ENCODE assay signal across 11 mouse cellular contexts in genomic region chr5:122647256-122647924, GRCm38 (mm10). TPM values are rescaled to one million over a fixed set of nuclear protein-coding genes. Genes with fewer than 3 reads are reported as not detected.
A peak's percentile ranks its signal among the peaks of the same experiment; 100 is the strongest.
DNase-seq lines count a peak whose midpoint lies in the region; ATAC-seq and TF ChIP-seq lines count a peak whose summit lies in the region.
"Had no signal": no experiment of that assay in that cellular context is flagged by ENCODE, and none has a peak within 500 bp of the region (broad histone marks: within the 10 kb centered on the region; RNA-seq: fewer than 3 reads in every experiment).

No protein-coding gene starts in this region.

- TF ChIP-seq EP300 in liver, postnatal 0 days (IDR thresholded peaks at IDR 0.05; ENCODE audit: low read depth): no peak

- peak; percentile 40 for DNase-seq in liver, adult 2 months (ENCODE audit: extremely low read depth, low read depth, low spot score)
- no peak for DNase-seq in liver, postnatal 0 days
- peak; percentile 44 for DNase-seq in limb, embryonic 14.5 days (ENCODE audit: low spot score)
- DNase-seq in right cerebral cortex, postnatal 25 days: no peak
- DNase-seq: kidney, adult 18-20 months; liver; lung, postnatal 10 days had no signal

- TF ChIP-seq CTCF in liver, adult 2 months (IDR thresholded peaks at IDR 0.05; ENCODE audit: low read depth, low read length): no peak
- no peak for TF ChIP-seq CTCF in liver, postnatal 0 days (IDR thresholded peaks at IDR 0.05; ENCODE audit: low read depth)

- H3K79me2 ChIP-seq in liver, adult 2 months (ENCODE audit: control insufficient read depth, insufficient read depth, low read length): no peaks in the 10 kb centered on the region

- no peak overlapping the region for H3K4me2 ChIP-seq in forebrain, embryonic 16.5 days (ENCODE audit: low read length)
- no peak overlapping the region for H3K4me2 ChIP-seq in forebrain, embryonic 15.5 days (replicated peaks)
- H3K4me2 ChIP-seq in liver, postnatal 0 days (ENCODE audit: low read depth, low read length): no peak overlapping the region
- H3K4me2 ChIP-seq in limb, embryonic 14.5 days (replicated peaks; ENCODE audit: low read depth, low read length, severe bottlenecking): no peak overlapping the region
- no peak overlapping the region for H3K4me2 ChIP-seq in stomach, embryonic 15.5 days

- H3K27me3 ChIP-seq in forebrain, embryonic 16.5 days (replicated peaks; ENCODE audit: control insufficient read depth, insufficient read depth, low read length): no peaks in the 10 kb centered on the region
- H3K27me3 ChIP-seq in forebrain, embryonic 15.5 days: no peaks in the 10 kb centered on the region
- H3K27me3 ChIP-seq in liver, adult 2 months (ENCODE audit: control insufficient read depth, insufficient read depth, low read length): no peaks in the 10 kb centered on the region
- no peaks in the 10 kb centered on the region for H3K27me3 ChIP-seq in liver, postnatal 0 days (ENCODE audit: insufficient read depth, low read length)
- no peaks in the 10 kb centered on the region for H3K27me3 ChIP-seq in limb, embryonic 14.5 days (ENCODE audit: control insufficient read depth, insufficient read depth, low read length)
- H3K27me3 ChIP-seq in stomach, embryonic 15.5 days (replicated peaks): no peaks in the 10 kb centered on the region

- no peak overlapping the region for H3K9ac ChIP-seq in forebrain, embryonic 16.5 days (replicated peaks; ENCODE audit: low read depth, low read length)
- no peak overlapping the region for H3K9ac ChIP-seq in forebrain, embryonic 15.5 days (replicated peaks)
- H3K9ac ChIP-seq in liver, adult 2 months (ENCODE audit: low read depth, low read length): no peak overlapping the region
- H3K9ac ChIP-seq in liver, postnatal 0 days (replicated peaks): no peak overlapping the region
- H3K9ac ChIP-seq in limb, embryonic 14.5 days (ENCODE audit: low read depth, low read length, severe bottlenecking): no peak overlapping the region
- H3K9ac ChIP-seq in stomach, embryonic 15.5 days: no peak overlapping the region

- no peaks in the 10 kb centered on the region for H3K9me3 ChIP-seq in forebrain, embryonic 16.5 days (ENCODE audit: control insufficient read depth, low read length)
- H3K9me3 ChIP-seq in forebrain, embryonic 15.5 days: no peaks in the 10 kb centered on the region
- no peaks in the 10 kb centered on the region for H3K9me3 ChIP-seq in liver, postnatal 0 days (ENCODE audit: low read length)
- no peaks in the 10 kb centered on the region for H3K9me3 ChIP-seq in limb, embryonic 14.5 days (ENCODE audit: control insufficient read depth, low read length)
- no peaks in the 10 kb centered on the region for H3K9me3 ChIP-seq in stomach, embryonic 15.5 days

- no peak overlapping the region for H3K4me3 ChIP-seq in forebrain, embryonic 16.5 days (replicated peaks; ENCODE audit: low read length)
- H3K4me3 ChIP-seq in forebrain, embryonic 15.5 days: no peak overlapping the region
- H3K4me3 ChIP-seq in liver, adult 2 months (ENCODE audit: insufficient read depth, low read depth, low read length): no peak overlapping the region
- H3K4me3 ChIP-seq in liver, postnatal 0 days (ENCODE audit: low read depth, low read length): no peak overlapping the region
- no peak overlapping the region for H3K4me3 ChIP-seq in limb, embryonic 14.5 days (replicated peaks; ENCODE audit: low read length)
- no peak overlapping the region for H3K4me3 ChIP-seq in stomach, embryonic 15.5 days (replicated peaks)

- TF ChIP-seq POLR2A in liver, adult 2 months (IDR thresholded peaks at IDR 0.05; ENCODE audit: extremely low read depth, insufficient read depth, low read length): no peak
- TF ChIP-seq POLR2A in limb, embryonic 14.5 days (IDR thresholded peaks at IDR 0.05; ENCODE audit: borderline replicate concordance, extremely low read depth, insufficient read depth, insufficient read length): no peak

- H3K36me3 ChIP-seq in forebrain, embryonic 16.5 days (ENCODE audit: control insufficient read depth, insufficient read depth): no peaks in the 10 kb centered on the region
- no peaks in the 10 kb centered on the region for H3K36me3 ChIP-seq in forebrain, embryonic 15.5 days
- no peaks in the 10 kb centered on the region for H3K36me3 ChIP-seq in liver, adult 2 months (ENCODE audit: control insufficient read depth, insufficient read depth, low read length)
- H3K36me3 ChIP-seq in liver, postnatal 0 days (replicated peaks; ENCODE audit: insufficient read depth, low read length): no peaks in the 10 kb centered on the region
- no peaks in the 10 kb centered on the region for H3K36me3 ChIP-seq in limb, embryonic 14.5 days (ENCODE audit: control insufficient read depth, insufficient read depth, low read length)
- H3K36me3 ChIP-seq in stomach, embryonic 15.5 days: no peaks in the 10 kb centered on the region

- WGBS in forebrain, embryonic 16.5 days: 58% methylated on average over 9 of the region's 9 CpGs
- 68% methylated on average over 9 of the region's 9 CpGs for WGBS in forebrain, embryonic 15.5 days
- 75% methylated on average over 9 of the region's 9 CpGs for WGBS in liver, adult 2 months
- WGBS in liver, postnatal 0 days (ENCODE audit: insufficient replicate concordance): 58% methylated on average over 9 of the region's 9 CpGs
- 65% methylated on average over 9 of the region's 9 CpGs for WGBS in limb, embryonic 14.5 days
- 57% methylated on average over 9 of the region's 9 CpGs for WGBS in stomach, embryonic 15.5 days

- 0 out of 2 replicates have a peak, but pooled peaks have one; percentile 52 for ATAC-seq in forebrain, embryonic 16.5 days
- ATAC-seq in forebrain, embryonic 15.5 days (replicated peaks): no peak
- ATAC-seq in liver, postnatal 0 days: no peak
- ATAC-seq in limb, embryonic 14.5 days (ENCODE audit: low FRiP score, low read depth): peak; percentile 62; the same call in 1 of the 2 replicates
- ATAC-seq in stomach, embryonic 15.5 days (ENCODE audit: insufficient read depth, low FRiP score, low read depth): 0 out of 2 replicates have a peak, but pooled peaks have one; percentile 49
- ATAC-seq in erythroblast, adult 5-6 weeks (replicated peaks; ENCODE audit: low FRiP score, poor library complexity, severe bottlenecking): no peak

- H3K27ac ChIP-seq in forebrain, embryonic 16.5 days (ENCODE audit: low read length): no peak overlapping the region
- no peak overlapping the region for H3K27ac ChIP-seq in forebrain, embryonic 15.5 days (replicated peaks)
- H3K27ac ChIP-seq in liver, adult 2 months (replicated peaks; ENCODE audit: insufficient read depth, low read depth, low read length): no peak overlapping the region
- no peak overlapping the region for H3K27ac ChIP-seq in liver, postnatal 0 days (ENCODE audit: low read depth)
- no peak overlapping the region for H3K27ac ChIP-seq in limb, embryonic 14.5 days (replicated peaks; ENCODE audit: low read depth, low read length)
- no peak overlapping the region for H3K27ac ChIP-seq in stomach, embryonic 15.5 days

- H3K4me1 ChIP-seq in forebrain, embryonic 16.5 days (replicated peaks; ENCODE audit: control insufficient read depth, insufficient read depth, low read length): no peaks in the 10 kb centered on the region; the same call in none of the 2 replicates
- no peaks in the 10 kb centered on the region for H3K4me1 ChIP-seq in forebrain, embryonic 15.5 days
- H3K4me1 ChIP-seq in liver, adult 2 months (ENCODE audit: control insufficient read depth, insufficient read depth, low read length): no peaks in the 10 kb centered on the region
- peaks cover 15% of the 10 kb centered on the region for H3K4me1 ChIP-seq in liver, postnatal 0 days (ENCODE audit: insufficient read depth)
- no peaks in the 10 kb centered on the region for H3K4me1 ChIP-seq in limb, embryonic 14.5 days (ENCODE audit: control insufficient read depth, insufficient read depth, low read length)
- 0 out of 2 replicates have a peak, but pooled peaks cover 3% of the 10 kb centered on the region for H3K4me1 ChIP-seq in stomach, embryonic 15.5 days

RNA-seq across cellular contexts. Expression of gene P2rx7, which starts 3.7 kb away (rescaled TPM):
- 2.1 and 2.4 TPM in 2 replicates for polyA plus RNA-seq in forebrain, embryonic 16.5 days (2015; fragmentation: Nextera tagmentation; extraction: Ambion mirVana)
- polyA plus RNA-seq in forebrain, embryonic 15.5 days (2015; fragmentation: Nextera tagmentation; extraction: Ambion mirVana): 1.4 and 1.8 TPM in 2 replicates
- total RNA-seq in liver, adult 2 months (2014; rRNA removed): 2.2 and 4.3 TPM in 2 replicates
- polyA plus RNA-seq in liver, adult 2 months (2012; rRNA removed): 2.7 and 4.0 TPM in 2 replicates
- 1.7 and 2.1 TPM in 2 replicates for polyA plus RNA-seq in liver, postnatal 0 days (2015; fragmentation: Nextera tagmentation; extraction: Ambion mirVana)
- 2.9 and 3.6 TPM in 2 replicates for polyA plus RNA-seq in limb, embryonic 14.5 days (2012; rRNA removed)
- polyA plus RNA-seq in limb, embryonic 14.5 days (2014; fragmentation: Nextera tagmentation; extraction: Ambion mirVana): 1.6 and 1.7 TPM in 2 replicates
- 2.7 and 3.4 TPM in 2 replicates for polyA plus RNA-seq in stomach, embryonic 15.5 days (2015; fragmentation: Nextera tagmentation; extraction: Ambion mirVana)
- 2.1 and 2.9 TPM in 2 replicates for total RNA-seq in erythroblast, adult 5-6 weeks (2015; ENCODE audit: low replicate concordance)
- total RNA-seq in erythroblast, adult 5-6 weeks (2017; ENCODE audit: low replicate concordance): 1.8 and 2.1 TPM in 2 replicates

RNA-seq across cellular contexts. Expression of gene Ift81, which starts 33.1 kb away (rescaled TPM):
- polyA plus RNA-seq in forebrain, embryonic 16.5 days (2015; fragmentation: Nextera tagmentation; extraction: Ambion mirVana): 55.1 and 57.1 TPM in 2 replicates
- 64.3 and 67.0 TPM in 2 replicates for polyA plus RNA-seq in forebrain, embryonic 15.5 days (2015; fragmentation: Nextera tagmentation; extraction: Ambion mirVana)
- total RNA-seq in liver, adult 2 months (2014; rRNA removed): 1.7 and 3.0 TPM in 2 replicates
- polyA plus RNA-seq in liver, adult 2 months (2012; rRNA removed): 0.14 and 0.38 TPM in 2 replicates
- 2.7 TPM in 2 replicates for polyA plus RNA-seq in liver, postnatal 0 days (2015; fragmentation: Nextera tagmentation; extraction: Ambion mirVana)
- 14.9 and 17.2 TPM in 2 replicates for polyA plus RNA-seq in limb, embryonic 14.5 days (2012; rRNA removed)
- 32.7 and 41.0 TPM in 2 replicates for polyA plus RNA-seq in limb, embryonic 14.5 days (2014; fragmentation: Nextera tagmentation; extraction: Ambion mirVana)
- polyA plus RNA-seq in stomach, embryonic 15.5 days (2015; fragmentation: Nextera tagmentation; extraction: Ambion mirVana): 36.2 and 37.2 TPM in 2 replicates
- not detected in 2 replicates for total RNA-seq in erythroblast, adult 5-6 weeks (2015; ENCODE audit: low replicate concordance)
- total RNA-seq in erythroblast, adult 5-6 weeks (2017; ENCODE audit: low replicate concordance): 0.51 TPM in 1 of 2 replicates, not detected in the other

RNA-seq across cellular contexts. Expression of gene P2rx4, which starts 60.0 kb away (rescaled TPM):
- 7.3 and 10.3 TPM in 2 replicates for polyA plus RNA-seq in forebrain, embryonic 16.5 days (2015; fragmentation: Nextera tagmentation; extraction: Ambion mirVana)
- 8.8 and 9.4 TPM in 2 replicates for polyA plus RNA-seq in forebrain, embryonic 15.5 days (2015; fragmentation: Nextera tagmentation; extraction: Ambion mirVana)
- 43.2 and 59.9 TPM in 2 replicates for total RNA-seq in liver, adult 2 months (2014; rRNA removed)
- 50.1 and 59.5 TPM in 2 replicates for polyA plus RNA-seq in liver, adult 2 months (2012; rRNA removed)
- polyA plus RNA-seq in liver, postnatal 0 days (2015; fragmentation: Nextera tagmentation; extraction: Ambion mirVana): 36.0 and 36.2 TPM in 2 replicates
- 18.2 and 19.9 TPM in 2 replicates for polyA plus RNA-seq in limb, embryonic 14.5 days (2012; rRNA removed)
- 21.0 and 22.4 TPM in 2 replicates for polyA plus RNA-seq in limb, embryonic 14.5 days (2014; fragmentation: Nextera tagmentation; extraction: Ambion mirVana)
- 26.9 and 27.9 TPM in 2 replicates for polyA plus RNA-seq in stomach, embryonic 15.5 days (2015; fragmentation: Nextera tagmentation; extraction: Ambion mirVana)
- 7.9 and 20.8 TPM in 2 replicates for total RNA-seq in erythroblast, adult 5-6 weeks (2015; ENCODE audit: low replicate concordance)
- 5.0 and 8.6 TPM in 2 replicates for total RNA-seq in erythroblast, adult 5-6 weeks (2017; ENCODE audit: low replicate concordance)

Comparison
In these comparisons a context has a peak if more than half of its experiments do, and no peak if none do; other contexts are left out.
1. ATAC-seq: peak in forebrain, embryonic 16.5 days (single experiment), limb, embryonic 14.5 days (single experiment) and stomach, embryonic 15.5 days (single experiment); none in forebrain, embryonic 15.5 days (single experiment), liver, postnatal 0 days (single experiment) and erythroblast, adult 5-6 weeks (single experiment).
2. DNase-seq: peak in liver, adult 2 months (single experiment) and limb, embryonic 14.5 days (single experiment); none in liver, postnatal 0 days (single experiment) and right cerebral cortex, postnatal 25 days (single experiment).